Mouse (Mus musculus) monocyte, adult 59 days (primary cell): ENCODE data around the gene Fam25c. TPM values are rescaled to one million over a fixed set of nuclear protein-coding genes. Genes with fewer than 3 reads are reported as not detected.

Experiments used
- total RNA-seq, 2 experiments: library from RNA; stranded (reverse); gene quantifications; one replicate each; pipeline ENCODE4 v1.2.4; 2023

The Fam25c gene
- not detected for total RNA-seq

GRCm38 (mm10) chr14:34355301-34355700 lies at the start of gene Fam25c:
Gene Fam25c (minus strand): TSS chr14:34355433.

DNA sequence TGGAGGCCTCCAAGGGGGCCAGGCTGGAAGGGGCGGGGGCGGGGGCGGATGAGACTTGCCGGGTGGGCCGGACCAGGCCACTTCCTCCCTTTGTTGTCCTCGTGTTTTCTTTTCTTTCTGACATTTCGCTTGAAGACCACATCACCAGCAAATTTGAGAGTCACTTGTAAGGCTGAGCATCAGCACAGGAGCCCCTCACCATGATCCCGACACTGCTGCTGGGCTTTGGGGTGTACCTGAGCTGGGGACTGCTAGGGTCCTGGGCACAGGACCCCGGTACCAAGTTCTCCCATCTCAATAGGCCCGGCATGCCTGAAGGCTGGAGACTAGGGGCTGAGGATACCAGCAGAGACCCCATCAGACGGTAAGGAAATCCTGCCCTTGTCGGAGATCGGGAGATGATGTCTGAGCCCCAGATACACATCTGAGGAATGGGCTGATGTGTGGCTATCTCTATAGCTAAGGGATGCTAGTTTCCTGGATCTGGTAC lies 20.2 kb upstream of the Fam25c start, which contains the start of gene Mmrn2:
Gene Mmrn2, plus strand, starts transcription at position 51 of the 490 bp plus-strand sequence.

DNA sequence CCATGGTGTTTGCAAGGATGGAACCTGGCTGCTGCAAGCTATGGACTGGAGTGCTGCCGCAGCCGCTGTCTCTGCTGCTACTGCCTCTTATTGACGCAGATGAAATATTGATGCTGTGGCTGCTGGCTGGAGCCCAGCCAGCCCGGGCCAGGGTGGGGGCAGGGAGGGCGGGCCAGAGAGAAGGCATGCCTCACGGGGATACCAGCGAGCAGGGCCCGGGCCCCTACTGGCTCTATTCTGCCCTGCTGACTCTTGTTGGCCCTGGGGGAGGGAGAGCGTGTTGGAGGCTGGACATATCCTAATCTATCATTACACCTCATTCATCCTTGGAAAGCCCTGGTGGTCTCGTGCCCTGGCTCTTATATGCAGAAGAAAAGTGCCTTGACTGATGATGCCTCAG lies 19.3 kb upstream of the Fam25c start, which contains the start of gene Sncg:
Gene Sncg, minus strand, starts transcription at position 213 of the 400 bp plus-strand sequence.

GRCm38 (mm10) chr14:34310234-34310965 lies 44.8 kb downstream of the Fam25c start, which contains the start of the genes Shld2 and Glud1:
Gene Shld2 (minus strand): TSS chr14:34310493.
Gene Glud1 (plus strand): TSS chr14:34310727.

Other genes starting within 250 kb of the Fam25c start
- gene Npy4r, start 202.9 kb downstream of the Fam25c start, total RNA-seq = not detected
- not detected for gene Gprin2, start 153.8 kb downstream of the Fam25c start, total RNA-seq
- gene Syt15, start 135.8 kb downstream of the Fam25c start, total RNA-seq = not detected
- 10 to 100 TPM; 21.0 to 25.4 TPM for gene Shld2, start 44.9 kb downstream of the Fam25c start, total RNA-seq
- 100 to 1,000 TPM; 450 to 465 TPM for gene Glud1, start 44.7 kb downstream of the Fam25c start, total RNA-seq
- not detected for gene Sncg, start 19.4 kb upstream of the Fam25c start, total RNA-seq
- gene Mmrn2, start 20.0 kb upstream of the Fam25c start, total RNA-seq = not detected
- gene Bmpr1a, start 147.9 kb upstream of the Fam25c start, total RNA-seq = 1 to 10 TPM in 1 of 2 experiments, under 1 TPM in 1; 0.84 to 1.2 TPM
- not detected for gene 9230112D13Rik, start 167.4 kb upstream of the Fam25c start, total RNA-seq
- gene Ldb3, start 233.2 kb upstream of the Fam25c start, total RNA-seq = not detected
- gene Opn4, start 244.7 kb upstream of the Fam25c start, total RNA-seq = not detected